Mouse (Mus musculus) hindbrain, embryonic 16.5 days (tissue): ENCODE measurements around the gene Bpifb3. TPM values are rescaled to one million over a fixed set of nuclear protein-coding genes. Genes with fewer than 3 reads are reported as not detected.
A peak's percentile ranks its signal among the peaks of the same experiment; 100 is the strongest.

Experiments
- ATAC-seq: fragments of 200-750 bp; cut with Nextera tagmentation; 2 replicates; pipeline ENCODE4 v1.8.0; 2017; ENCODE audit warnings: moderate TSS enrichment, moderate library complexity
- H3K27ac ChIP-seq: fragments of 300-500 bp; sonication (generic); 2 replicates; pipeline ENCODE4 v1.5.1; 2014; ENCODE audit warnings: low read depth, mild to moderate bottlenecking, control low read depth, low read length, moderate library complexity
- H3K27me3 ChIP-seq: fragments of 300-500 bp; sonication (generic); replicated peaks from 2 replicates; pipeline ENCODE4 v1.6.1; 2014; ENCODE audit warnings: low read length; ENCODE audit not compliant: control insufficient read depth, insufficient read depth
- H3K36me3 ChIP-seq: fragments of 300-500 bp; sonication (generic); 2 replicates; pipeline ENCODE4 v1.6.1; 2014; ENCODE audit warnings: mild to moderate bottlenecking, low read length, moderate library complexity, mixed read lengths; ENCODE audit not compliant: control insufficient read depth, insufficient read depth
- H3K4me1 ChIP-seq: fragments of 300-500 bp; sonication (generic); 2 replicates; pipeline ENCODE4 v1.6.1; 2014; ENCODE audit warnings: low read depth, low read length; ENCODE audit not compliant: control insufficient read depth, insufficient read depth
- H3K4me2 ChIP-seq: fragments of 300-500 bp; sonication (generic); 2 replicates; pipeline ENCODE4 v1.6.1; 2014; ENCODE audit warnings: mild to moderate bottlenecking, low read length, control low read depth, moderate library complexity
- H3K4me3 ChIP-seq: fragments of 300-500 bp; sonication (generic); 2 replicates; pipeline ENCODE4 v1.5.1; 2014; ENCODE audit warnings: mild to moderate bottlenecking, low read length, control low read depth, moderate library complexity
- H3K9ac ChIP-seq: fragments of 300-500 bp; sonication (generic); 2 replicates; pipeline ENCODE4 v1.6.1; 2014; ENCODE audit warnings: low read depth, mild to moderate bottlenecking, control low read depth, low read length, moderate library complexity
- H3K9me3 ChIP-seq: fragments of 300-500 bp; sonication (generic); 2 replicates; pipeline ENCODE4 v1.6.1; 2014; ENCODE audit warnings: mild to moderate bottlenecking, low read length, moderate library complexity; ENCODE audit not compliant: control insufficient read depth
- WGBS: fragments of 180-500 bp; shearing (Covaris S2); extraction: QIAGEN DNeasy Blood & Tissue Kit; methylation state at CpG from one replicate; pipeline ENCODE4 v1.1.7; 2014; 5-methylcytosine and 5-hydroxymethylcytosine counted together
- polyA plus RNA-seq: library from polyadenylated mRNA; unstranded; fragments of >200 nt; fragmentation: Nextera tagmentation; extraction: Ambion mirVana; gene quantifications from 2 replicates; pipeline ENCODE4 v1.2.1, GENCODE M21; 2015

The Bpifb3 gene
- polyA plus RNA-seq, 1 experiment from 2014 or later, result 0.09 TPM

GRCm38 (mm10) chr2:153929871-153930413, 11.9 kb downstream of the Bpifb3 start:
- Histone ChIP-seq H3K9me3 (no peaks in the 10 kb centered on the region), H3K4me3 (no peak overlapping the region), H3K4me2 (no peak overlapping the region), H3K9ac (no peak overlapping the region), H3K36me3 (no peaks in the 10 kb centered on the region), H3K4me1 (peaks cover 5% of the 10 kb centered on the region), H3K27ac (no peak overlapping the region), H3K27me3 (no peaks in the 10 kb centered on the region)
- ATAC-seq, result no peak; the same call in 1 of the 2 replicates
- 54% methylated on average over 3 of the region's 3 CpGs for WGBS

DNA sequence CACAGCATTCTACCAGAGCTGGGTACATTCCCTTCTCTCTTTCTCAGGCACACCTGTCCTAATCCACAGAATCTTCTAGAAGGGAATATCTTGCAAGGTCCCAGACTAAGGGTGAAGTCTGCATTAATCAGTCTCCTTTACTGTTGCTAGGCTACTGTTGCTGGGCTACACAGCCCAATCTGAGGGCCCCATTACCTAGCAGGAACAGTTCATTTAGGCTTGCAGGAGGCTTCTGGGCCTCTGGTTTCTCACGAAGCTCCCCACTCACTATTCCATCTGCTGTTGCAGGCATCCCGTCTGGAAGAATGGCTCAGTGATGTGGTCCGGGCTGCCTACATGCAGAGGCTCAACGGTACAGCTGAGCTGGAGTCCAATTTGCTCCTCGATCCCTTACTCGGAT, 13.1 kb downstream of the Bpifb3 start:
- Histone ChIP-seq H3K9me3 (no peaks in the 10 kb centered on the region), H3K4me1 (peaks cover 5% of the 10 kb centered on the region), H3K36me3 (no peaks in the 10 kb centered on the region), H3K27ac (no peak overlapping the region), H3K4me3 (no peak overlapping the region), H3K27me3 (no peaks in the 10 kb centered on the region), H3K9ac (0 out of 2 replicates have a peak overlapping the region, but pooled peaks have one; percentile 6), H3K4me2 (no peak overlapping the region)
- ATAC-seq, result peak; percentile 76; the same call in 1 of the 2 replicates
- WGBS, result 41% methylated on average over 6 of the region's 6 CpGs

GRCm38 (mm10) chr2:153933311-153933710, 15.3 kb downstream of the Bpifb3 start:
- H3K27ac ChIP-seq, result no peak overlapping the region
- no peaks in the 10 kb centered on the region for H3K9me3 ChIP-seq
- H3K27me3 ChIP-seq, result no peaks in the 10 kb centered on the region
- no peak overlapping the region for H3K9ac ChIP-seq
- no peak overlapping the region for H3K4me3 ChIP-seq
- H3K4me1 ChIP-seq, result peaks cover 5% of the 10 kb centered on the region
- no peak overlapping the region for H3K4me2 ChIP-seq
- H3K36me3 ChIP-seq, result no peaks in the 10 kb centered on the region
- ATAC-seq, result no peak
- WGBS, result 45% methylated on average over 6 of the region's 6 CpGs

- Histone ChIP-seq H3K4me2 (no peak overlapping the region), H3K4me3 (no peak overlapping the region), H3K9ac (no peak overlapping the region), H3K27me3 (no peaks in the 10 kb centered on the region), H3K36me3 (no peaks in the 10 kb centered on the region), H3K4me1 (peaks cover 5% of the 10 kb centered on the region), H3K9me3 (no peaks in the 10 kb centered on the region), H3K27ac (no peak overlapping the region)
- no peak for ATAC-seq
- 88% methylated on average over 6 of the region's 6 CpGs for WGBS
These were observed 17.3 kb downstream of the Bpifb3 start for GRCm38 (mm10) chr2:153935348-153935747.

- Histone ChIP-seq H3K4me2 (no peak within 1 kb of the TSS), H3K36me3 (no peaks in the 10 kb centered on the region), H3K4me3 (no peak within 1 kb of the TSS), H3K9ac (no peak within 1 kb of the TSS), H3K4me1 (no peaks in the 10 kb centered on the region), H3K27ac (no peak within 1 kb of the TSS), H3K27me3 (no peaks in the 10 kb centered on the region), H3K9me3 (no peaks in the 10 kb centered on the region)
- WGBS, result 89% methylated on average over 5 of the region's 5 CpGs
- ATAC-seq, result no peak
These were observed 19.8 kb downstream of the Bpifb3 start, which contains the start of gene Bpifb4 for GRCm38 (mm10) chr2:153937843-153938242. Gene Bpifb4, plus strand, starts transcription at chr2:153938212.

DNA sequence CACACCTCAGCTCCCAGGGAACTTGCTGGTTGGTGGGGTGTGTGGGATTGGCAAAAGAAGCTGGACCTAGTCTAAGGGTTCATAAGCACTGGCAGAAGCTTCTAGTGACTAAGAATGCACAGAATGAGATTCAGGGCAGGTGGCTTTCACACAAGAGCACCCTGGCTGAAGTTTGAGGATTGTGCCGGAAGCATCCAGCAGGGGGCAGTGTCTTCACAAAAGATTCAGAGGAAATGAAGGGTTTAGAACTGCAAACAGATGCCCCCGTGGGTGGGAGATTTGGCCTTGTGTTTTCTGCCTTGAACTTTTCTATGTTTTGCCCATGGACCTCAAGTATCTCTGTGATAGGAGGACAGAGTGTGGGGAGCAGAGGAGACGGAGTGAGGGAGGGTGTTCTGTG, 25.5 kb downstream of the Bpifb3 start:
- Histone ChIP-seq H3K4me3 (no peak overlapping the region), H3K4me1 (no peaks in the 10 kb centered on the region), H3K27me3 (no peaks in the 10 kb centered on the region), H3K9ac (no peak overlapping the region), H3K4me2 (no peak overlapping the region), H3K9me3 (no peaks in the 10 kb centered on the region), H3K27ac (no peak overlapping the region), H3K36me3 (no peaks in the 10 kb centered on the region)
- WGBS, result 38% methylated on average over 3 of the region's 3 CpGs
- no peak for ATAC-seq

- H3K36me3 ChIP-seq, result no peaks in the 10 kb centered on the region
- ATAC-seq, result no peak
- H3K9me3 ChIP-seq, result no peaks in the 10 kb centered on the region
- no peak overlapping the region for H3K9ac ChIP-seq
- H3K4me1 ChIP-seq, result no peaks in the 10 kb centered on the region
- 86% methylated on average over 8 of the region's 8 CpGs for WGBS
- H3K4me3 ChIP-seq, result no peak overlapping the region
- H3K27ac ChIP-seq, result no peak overlapping the region
- H3K4me2 ChIP-seq, result no peak overlapping the region
- H3K27me3 ChIP-seq, result no peaks in the 10 kb centered on the region
These were observed 26.5 kb downstream of the Bpifb3 start for GRCm38 (mm10) chr2:153944567-153944966.

DNA sequence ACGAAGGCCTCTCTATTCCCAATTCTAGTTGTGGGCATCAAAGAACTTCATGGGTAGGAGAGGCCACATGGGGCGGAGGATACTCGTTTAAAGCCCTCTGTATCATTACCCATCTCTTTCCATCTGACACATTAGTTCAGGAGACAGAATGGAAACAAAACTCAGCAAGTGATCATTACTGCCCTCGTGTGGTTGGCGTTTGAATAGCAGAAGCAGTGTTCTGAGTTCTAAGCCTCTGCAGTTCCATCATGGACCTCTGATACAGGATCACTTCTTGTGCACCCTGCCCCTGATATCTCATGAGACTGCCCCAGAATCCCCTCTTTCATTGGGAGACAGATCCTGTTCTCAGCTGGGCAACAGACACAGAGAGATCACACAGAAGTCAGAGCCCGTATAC, 34.9 kb downstream of the Bpifb3 start:
- H3K4me2 ChIP-seq, result no peak overlapping the region
- H3K4me1 ChIP-seq, result no peaks in the 10 kb centered on the region; the same call in 1 of the 2 replicates
- no peaks in the 10 kb centered on the region for H3K27me3 ChIP-seq
- no peak overlapping the region for H3K9ac ChIP-seq
- H3K4me3 ChIP-seq, result no peak overlapping the region
- H3K27ac ChIP-seq, result no peak overlapping the region
- no peaks in the 10 kb centered on the region for H3K9me3 ChIP-seq
- no peak for ATAC-seq
- WGBS, result 32% methylated on average over 6 of the region's 6 CpGs
- no peaks in the 10 kb centered on the region for H3K36me3 ChIP-seq

GRCm38 (mm10) chr2:153953836-153954235, 35.8 kb downstream of the Bpifb3 start:
- WGBS, result 10% methylated on average over 6 of the region's 6 CpGs
- no peaks in the 10 kb centered on the region for H3K9me3 ChIP-seq
- H3K36me3 ChIP-seq, result no peaks in the 10 kb centered on the region
- 0 out of 2 replicates have a peak, but pooled peaks have one; percentile 17 for ATAC-seq
- H3K4me1 ChIP-seq, result no peaks in the 10 kb centered on the region; the same call in 1 of the 2 replicates
- peak overlapping the region; percentile 38 for H3K4me2 ChIP-seq
- H3K27me3 ChIP-seq, result no peaks in the 10 kb centered on the region
- no peak overlapping the region for H3K27ac ChIP-seq
- no peak overlapping the region for H3K4me3 ChIP-seq
- H3K9ac ChIP-seq, result no peak overlapping the region
